Mouse (Mus musculus) ovary, postnatal 36 days (tissue): ENCODE results near the gene Nxph1.

Experiments
- DNase-seq: peaks from one replicate; pipeline ENCODE4 v3.0.0; 2022; ENCODE audit warnings: low spot score, mixed read lengths

Gene Nxph1

GRCm38 (mm10) chr6:8970576-8970975, 22.3 kb downstream of the Nxph1 start:
- no peak for DNase-seq

- no peak for DNase-seq
Measured at GRCm38 (mm10) chr6:8979237-8979871, 31.1 kb downstream of the Nxph1 start.

- peak; percentile 29 for DNase-seq
Measured at GRCm38 (mm10) chr6:8996301-8996943, 48.2 kb downstream of the Nxph1 start.

GRCm38 (mm10) chr6:8997326-8997725, 49.1 kb downstream of the Nxph1 start:
- peak; percentile 4 for DNase-seq

GRCm38 (mm10) chr6:9002686-9003085, 54.5 kb downstream of the Nxph1 start:
- DNase-seq, result no peak

- DNase-seq, result no peak
Measured at GRCm38 (mm10) chr6:9026631-9027030, 78.4 kb downstream of the Nxph1 start.

GRCm38 (mm10) chr6:9027146-9027545, 78.9 kb downstream of the Nxph1 start:
- no peak for DNase-seq

GRCm38 (mm10) chr6:9028501-9028900, 80.3 kb downstream of the Nxph1 start:
- no peak for DNase-seq

GRCm38 (mm10) chr6:9039286-9039685, 91.1 kb downstream of the Nxph1 start:
- DNase-seq, result no peak

- no peak for DNase-seq
Measured at GRCm38 (mm10) chr6:9040991-9041390, 92.8 kb downstream of the Nxph1 start.

GRCm38 (mm10) chr6:9042391-9042790, 94.2 kb downstream of the Nxph1 start:
- DNase-seq, result no peak

- no peak for DNase-seq
Measured at GRCm38 (mm10) chr6:9046815-9047214, 98.6 kb downstream of the Nxph1 start.

GRCm38 (mm10) chr6:9061261-9062105, 113.3 kb downstream of the Nxph1 start:
- no peak for DNase-seq

GRCm38 (mm10) chr6:9066435-9066834, 118.2 kb downstream of the Nxph1 start:
- no peak for DNase-seq

GRCm38 (mm10) chr6:9069913-9070312, 121.7 kb downstream of the Nxph1 start:
- no peak for DNase-seq

GRCm38 (mm10) chr6:9076463-9076862, 128.2 kb downstream of the Nxph1 start:
- no peak for DNase-seq

- DNase-seq, result no peak
Measured at GRCm38 (mm10) chr6:9077793-9078689, 129.8 kb downstream of the Nxph1 start.

- DNase-seq, result no peak
Measured at GRCm38 (mm10) chr6:9083851-9084250, 135.6 kb downstream of the Nxph1 start.

- DNase-seq, result no peak
Measured at GRCm38 (mm10) chr6:9097345-9097744, 149.1 kb downstream of the Nxph1 start.

GRCm38 (mm10) chr6:9107366-9107765, 159.1 kb downstream of the Nxph1 start:
- DNase-seq, result no peak

GRCm38 (mm10) chr6:9119136-9119535, 170.9 kb downstream of the Nxph1 start:
- DNase-seq, result no peak
